Mouse (Mus musculus) left cerebral cortex, adult 2 months (tissue): ENCODE data around the gene Gtsf1. TPM values are rescaled to one million over a fixed set of nuclear protein-coding genes. Genes with fewer than 3 reads are reported as not detected.
"Not testable (repeated sequence)": the region's sequence is repeated elsewhere in the genome, so short reads cannot be mapped to it uniquely, and the experiment has no call there.

ENCODE experiments used
- DNase-seq, 2 experiments: peaks; one replicate each; pipeline ENCODE4 v3.0.0; 2021 to 2022; ENCODE audit warnings: low spot score in 2 of 2, mixed read lengths in 1 of 2; ENCODE audit errors: extremely low spot score in 1 of 2
- H3K27ac ChIP-seq: fragments of 200-600 bp; 2 replicates; pipeline ENCODE4 v1.8.1; 2022
- H3K4me3 ChIP-seq: fragments of 200-600 bp; 2 replicates; pipeline ENCODE4 v1.8.1; 2022
- CTCF ChIP-seq: fragments of 200-600 bp; IDR thresholded peaks from 2 replicates; pipeline ENCODE4 v1.8.1; 2022; ENCODE audit warnings: antibody characterized with exemption, mild to moderate bottlenecking, moderate library complexity
- intact Hi-C: fragments of 180-260 bp; cut with DNase I; formaldehyde crosslinking; loops from one replicate; pipeline ENCODE4 v1.15.1; 2025
- long read RNA-seq, 2 experiments: library from polyadenylated mRNA; stranded (forward); transcript quantifications; one replicate each; pipeline ENCODE4 v2.0.0; 2021; ENCODE audit warnings: borderline mapping rate in 2 of 2
- total RNA-seq, 2 experiments: library from RNA; stranded (reverse); gene quantifications; 2 replicates each; pipeline ENCODE4 v1.2.3; 2021

The Gtsf1 gene
- total RNA-seq: not detected
- long read RNA-seq, experiment 1, partial matches to known transcripts: 1 of 1 reads
- long read RNA-seq, experiment 1, other reads (novel, unspliced or antisense): 0 of 1 reads
- long read RNA-seq, experiment 2: 0 reads

- Histone ChIP-seq H3K27ac (no peak within 1 kb of the TSS), H3K4me3 (no peak within 1 kb of the TSS)
- no peak for TF ChIP-seq CTCF
- intact Hi-C loops: no loop called here
- no peak for DNase-seq
Observed at GRCm38 (mm10) chr15:103430241-103430640, at the start of gene Gtsf1. Gtsf1 (minus strand) TSS chr15:103430470.

GRCm38 (mm10) chr15:103479080-103479606, 48.9 kb upstream of the Gtsf1 start:
- Histone ChIP-seq H3K4me3 (no peak overlapping the region), H3K27ac (no peak overlapping the region)
- TF ChIP-seq CTCF: no peak
- intact Hi-C loops: no loop called here
- no peak for DNase-seq

GRCm38 (mm10) chr15:103473769-103474168, 43.5 kb upstream of the Gtsf1 start:
- Histone ChIP-seq H3K4me3 (no peak overlapping the region), H3K27ac (no peak overlapping the region)
- DNase-seq: no peak
- TF ChIP-seq CTCF: no peak
- intact Hi-C loops: no loop called here

GRCm38 (mm10) chr15:103473182-103473581, 42.9 kb upstream of the Gtsf1 start:
- H3K4me3 ChIP-seq: no peak overlapping the region
- DNase-seq: no peak
- intact Hi-C loops: no loop called here
- no peak for TF ChIP-seq CTCF
- 0 out of 2 replicates have a peak overlapping the region, but pooled peaks have one; percentile 40 for H3K27ac ChIP-seq

GRCm38 (mm10) chr15:103472265-103472664, 42.0 kb upstream of the Gtsf1 start:
- no peak for TF ChIP-seq CTCF
- DNase-seq: no peak
- H3K27ac ChIP-seq: no peak overlapping the region
- H3K4me3 ChIP-seq: no peak overlapping the region
- intact Hi-C loops: no loop called here

GRCm38 (mm10) chr15:103471488-103472194, 41.4 kb upstream of the Gtsf1 start:
- no peak for TF ChIP-seq CTCF

GRCm38 (mm10) chr15:103462539-103463261, 32.4 kb upstream of the Gtsf1 start:
- DNase-seq: no peak

More at GRCm38 (mm10) chr15:103471488-103472194, 41.4 kb upstream of the Gtsf1 start:
- DNase-seq: no peak
- intact Hi-C loops: no loop called here
- H3K27ac ChIP-seq: no peak overlapping the region
- H3K4me3 ChIP-seq: no peak overlapping the region

GRCm38 (mm10) chr15:103454449-103454848, 24.2 kb upstream of the Gtsf1 start:
- intact Hi-C loops: no loop called here
- no peak for DNase-seq
- no peak overlapping the region for H3K27ac ChIP-seq
- no peak overlapping the region for H3K4me3 ChIP-seq
- TF ChIP-seq CTCF: no peak

More at GRCm38 (mm10) chr15:103462539-103463261, 32.4 kb upstream of the Gtsf1 start:
- Histone ChIP-seq H3K27ac (no peak overlapping the region), H3K4me3 (no peak overlapping the region)
- no peak for TF ChIP-seq CTCF
- intact Hi-C loops: no loop called here

GRCm38 (mm10) chr15:103453551-103454218, 23.4 kb upstream of the Gtsf1 start, which contains the start of gene Nckap1l:
Nckap1l (plus strand) TSS chr15:103453794.
- no peak within 1 kb of the TSS for H3K27ac ChIP-seq
- no peak within 1 kb of the TSS for H3K4me3 ChIP-seq
- TF ChIP-seq CTCF: no peak
- intact Hi-C loops: no loop called here
- no peak for DNase-seq

- H3K27ac ChIP-seq: no peak within 1 kb of the TSS
- DNase-seq: no peak
- no peak within 1 kb of the TSS for H3K4me3 ChIP-seq
- no peak for TF ChIP-seq CTCF
- intact Hi-C loops: no loop called here
Observed at GRCm38 (mm10) chr15:103448369-103448768, 18.1 kb upstream of the Gtsf1 start, which contains the start of gene Gtsf2. Gtsf2 (minus strand) TSS chr15:103448469.

- H3K4me3 ChIP-seq, DNase-seq, H3K27ac ChIP-seq, intact Hi-C loops: not testable (repeated sequence)
Observed at GRCm38 (mm10) chr15:103445966-103446365, 15.7 kb upstream of the Gtsf1 start.
